Mouse (Mus musculus) hindbrain, postnatal 0 days (tissue): Measurements from ENCODE around the gene Pdx1. TPM values are rescaled to one million over a fixed set of nuclear protein-coding genes. Genes with fewer than 3 reads are reported as not detected.

Source experiments
- ATAC-seq: fragments of 200-750 bp; cut with Nextera tagmentation; 2 replicates; pipeline ENCODE4 v1.8.0; 2017; ENCODE audit warnings: mild to moderate bottlenecking, moderate TSS enrichment, moderate library complexity
- DNase-seq: peaks from one replicate; pipeline ENCODE4 v3.0.0-alpha.2; 2015; ENCODE audit warnings: low spot score
- H3K27ac ChIP-seq: fragments of 300-500 bp; sonication (generic); 2 replicates; pipeline ENCODE4 v1.5.1; 2014; ENCODE audit warnings: mild to moderate bottlenecking
- H3K27me3 ChIP-seq: fragments of 300-500 bp; sonication (generic); 2 replicates; pipeline ENCODE4 v1.6.1; 2014; ENCODE audit warnings: low read length, mixed read lengths; ENCODE audit not compliant: insufficient read depth
- H3K36me3 ChIP-seq: fragments of 300-500 bp; sonication (generic); 2 replicates; pipeline ENCODE4 v1.6.1; 2014; ENCODE audit warnings: low read length, mixed read lengths; ENCODE audit not compliant: insufficient read depth
- H3K4me1 ChIP-seq: fragments of 300-500 bp; sonication (generic); 2 replicates; pipeline ENCODE4 v1.6.1; 2014; ENCODE audit warnings: antibody characterized with exemption, low read length, mixed read lengths; ENCODE audit not compliant: insufficient read depth
- H3K4me2 ChIP-seq: fragments of 300-500 bp; sonication (generic); 2 replicates; pipeline ENCODE4 v1.6.1; 2014; ENCODE audit warnings: low read depth, mild to moderate bottlenecking, low read length, moderate library complexity, mixed read lengths
- H3K4me3 ChIP-seq: fragments of 300-500 bp; sonication (generic); 2 replicates; pipeline ENCODE4 v1.5.1; 2014; ENCODE audit warnings: low read length
- H3K9ac ChIP-seq: fragments of 300-500 bp; sonication (generic); replicated peaks from 2 replicates; pipeline ENCODE4 v1.6.1; 2014; ENCODE audit warnings: mild to moderate bottlenecking, low read length, moderate library complexity, mixed read lengths
- H3K9me3 ChIP-seq: fragments of 300-500 bp; sonication (generic); 2 replicates; pipeline ENCODE4 v1.6.1; 2016; ENCODE audit warnings: low read length, mixed read lengths
- CTCF ChIP-seq: IDR thresholded peaks from 2 replicates; pipeline ENCODE4 v1.5.1; 2016; ENCODE audit warnings: antibody characterized with exemption, control low read depth, low read depth
- WGBS: fragments of 180-500 bp; shearing (Covaris S2); extraction: QIAGEN DNeasy Blood & Tissue Kit; methylation state at CpG from one replicate; pipeline ENCODE4 v1.1.7; 2014; 5-methylcytosine and 5-hydroxymethylcytosine counted together
- polyA plus RNA-seq: library from polyadenylated mRNA; unstranded; fragments of >200 nt; fragmentation: Nextera tagmentation; extraction: Ambion mirVana; gene quantifications from 2 replicates; pipeline ENCODE4 v1.2.1, GENCODE M21; 2015
- total RNA-seq: library from RNA; depleted of rRNA; stranded (reverse); fragments of >200 nt; gene quantifications from 2 replicates; pipeline ENCODE4 v1.2.3, GENCODE M21; 2014

The Pdx1 gene
- total and polyA plus RNA-seq, 2 experiments from 2014 or later: not detected

- Histone ChIP-seq H3K4me3 (no peak overlapping the region), H3K9ac (no peak overlapping the region), H3K27me3 (peaks cover 99% of the 10 kb centered on the region), H3K4me1 (no peaks in the 10 kb centered on the region), H3K9me3 (no peaks in the 10 kb centered on the region), H3K4me2 (no peak overlapping the region), H3K27ac (no peak overlapping the region), H3K36me3 (no peaks in the 10 kb centered on the region)
- DNase-seq: no peak
- no peak for ATAC-seq
- whole genome bisulfite sequencing: 4% methylated on average over 2 of the region's 2 CpGs
- TF ChIP-seq CTCF: no peak
Measured at GRCm38 (mm10) chr5:147309786-147310185, 40.0 kb downstream of the Pdx1 start.

DNA sequence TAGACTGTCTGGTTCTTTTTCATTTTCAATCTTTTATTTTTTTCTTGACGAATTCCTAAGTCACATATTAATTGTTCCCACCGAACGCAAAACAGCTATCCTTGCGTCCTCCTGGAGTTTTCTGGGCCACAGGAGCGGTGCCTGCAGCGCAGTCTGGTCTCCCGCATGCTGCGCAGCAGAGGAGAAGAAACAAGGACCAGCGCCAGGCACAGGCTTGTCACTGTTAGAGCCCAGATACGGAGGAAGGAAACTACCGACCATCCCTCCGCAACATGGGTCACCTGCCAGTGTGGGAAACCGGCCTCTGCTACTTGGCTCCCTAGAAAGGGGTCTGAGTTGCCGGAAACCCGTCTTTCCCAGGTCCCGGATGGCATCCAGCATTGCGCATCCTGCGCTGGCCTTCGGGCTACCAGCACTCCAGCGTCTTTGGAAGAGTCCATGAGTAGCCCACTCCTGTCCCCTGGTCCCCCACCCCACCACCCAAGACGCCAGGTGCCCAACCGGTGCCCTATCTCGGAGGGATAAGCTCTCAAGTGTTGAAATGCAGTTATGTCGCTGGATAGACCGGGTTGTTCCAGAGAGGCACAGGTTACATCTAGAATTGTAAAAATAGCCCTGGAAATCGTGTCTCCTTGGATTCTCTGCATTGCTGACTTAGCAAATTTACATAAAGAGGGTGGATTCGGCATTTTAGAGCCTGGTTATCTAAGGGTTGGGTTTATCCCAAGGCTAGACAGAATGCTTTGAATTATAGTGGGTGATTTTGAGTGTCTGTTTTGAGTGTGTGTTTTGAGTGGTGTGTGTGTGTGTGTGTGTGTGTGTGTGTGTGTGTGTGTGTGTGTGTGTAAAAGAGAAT is 43.3 kb downstream of the Pdx1 start:
- Histone ChIP-seq H3K9me3 (no peaks in the 10 kb centered on the region), H3K9ac (no peak overlapping the region), H3K4me2 (no peak overlapping the region), H3K27ac (no peak overlapping the region), H3K36me3 (no peaks in the 10 kb centered on the region), H3K27me3 (peaks cover 99% of the 10 kb centered on the region), H3K4me1 (no peaks in the 10 kb centered on the region), H3K4me3 (no peak overlapping the region)
- no peak for TF ChIP-seq CTCF
- WGBS: 2% methylated on average over 27 of the region's 27 CpGs
- ATAC-seq: no peak
- DNase-seq: no peak

- Histone ChIP-seq H3K4me1 (no peaks in the 10 kb centered on the region), H3K27me3 (peaks cover 92% of the 10 kb centered on the region), H3K4me3 (peak overlapping the region; percentile 8; the same call in 1 of the 2 replicates), H3K27ac (no peak overlapping the region), H3K9me3 (no peaks in the 10 kb centered on the region), H3K36me3 (no peaks in the 10 kb centered on the region), H3K4me2 (peak overlapping the region; percentile 22; the same call in 1 of the 2 replicates), H3K9ac (no peak overlapping the region)
- WGBS: under 1% methylated on average over 39 of the region's 39 CpGs
- ATAC-seq: 0 out of 2 replicates have a peak, but pooled peaks have one; percentile 45
- peak; percentile 32 for DNase-seq
- TF ChIP-seq CTCF: no peak
Measured at GRCm38 (mm10) chr5:147314646-147315431, 45.1 kb downstream of the Pdx1 start.

DNA sequence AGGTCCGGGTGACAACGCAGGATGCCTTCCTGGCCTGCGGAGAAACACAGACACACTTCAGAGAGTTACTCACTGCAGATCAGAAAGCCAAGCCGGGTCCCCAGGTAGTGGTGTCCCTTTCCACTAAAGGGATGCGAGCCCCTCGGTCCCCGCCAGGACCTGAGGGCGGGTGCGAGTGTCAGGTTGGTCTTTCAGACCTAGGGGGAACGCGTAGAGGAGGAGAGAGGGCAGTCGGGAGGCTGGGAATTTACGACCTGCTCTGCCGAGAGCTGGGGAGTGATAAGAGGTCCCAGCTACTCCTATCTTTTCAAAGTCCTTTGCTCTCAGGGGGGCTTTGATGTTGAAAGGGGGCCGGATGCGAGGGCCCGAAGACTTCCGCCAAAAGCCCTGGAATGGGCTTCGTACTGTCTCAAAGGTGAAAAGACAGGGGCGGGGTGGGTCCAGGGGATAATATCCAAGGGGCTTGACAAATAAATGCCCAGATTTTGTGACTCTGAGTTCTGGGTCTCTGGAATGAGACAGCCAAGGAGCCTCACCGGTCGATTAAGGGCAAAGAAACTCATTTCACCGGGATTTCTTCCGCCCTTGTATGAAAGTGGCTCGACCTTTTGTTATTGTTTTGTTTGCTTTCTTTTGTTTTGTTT is 45.8 kb downstream of the Pdx1 start:
- Histone ChIP-seq H3K4me1 (no peaks in the 10 kb centered on the region), H3K9me3 (no peaks in the 10 kb centered on the region), H3K4me2 (peak overlapping the region; percentile 22; the same call in 1 of the 2 replicates), H3K27me3 (peaks cover 90% of the 10 kb centered on the region), H3K36me3 (no peaks in the 10 kb centered on the region), H3K27ac (no peak overlapping the region), H3K9ac (no peak overlapping the region), H3K4me3 (peak overlapping the region; percentile 8; the same call in 1 of the 2 replicates)
- ATAC-seq (no peak), DNase-seq (no peak)
- WGBS: 1% methylated on average over 25 of the region's 25 CpGs
- TF ChIP-seq CTCF: no peak

DNA sequence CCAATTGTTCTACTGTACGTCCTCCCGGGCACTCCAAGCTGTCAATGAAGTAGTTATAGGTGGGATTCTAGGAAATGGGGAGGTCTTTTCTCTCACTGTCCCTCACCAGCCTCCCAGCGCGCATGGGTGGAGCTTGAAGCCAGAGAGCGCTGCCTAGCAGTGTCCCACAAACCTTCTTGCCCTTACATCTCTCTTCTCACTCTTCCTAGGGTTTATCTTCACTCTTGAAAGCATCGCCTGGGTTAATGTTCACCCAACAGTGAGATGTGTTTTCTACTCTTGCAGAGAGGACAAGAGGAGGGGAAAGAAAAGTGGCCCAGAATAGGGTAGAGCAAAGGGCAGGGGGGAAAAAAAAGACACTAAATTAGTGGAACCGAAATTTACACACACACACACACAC is 47.6 kb downstream of the Pdx1 start:
- peaks cover 85% of the 10 kb centered on the region for H3K27me3 ChIP-seq
- H3K4me1 ChIP-seq: no peaks in the 10 kb centered on the region
- DNase-seq: no peak
- no peak for ATAC-seq
- no peak overlapping the region for H3K27ac ChIP-seq
- no peaks in the 10 kb centered on the region for H3K9me3 ChIP-seq
- 3% methylated on average over 7 of the region's 7 CpGs for WGBS
- H3K36me3 ChIP-seq: no peaks in the 10 kb centered on the region
- H3K4me3 ChIP-seq: no peak overlapping the region
- TF ChIP-seq CTCF: no peak
- H3K9ac ChIP-seq: no peak overlapping the region
- no peak overlapping the region for H3K4me2 ChIP-seq

- ATAC-seq (no peak), DNase-seq (no peak)
- Histone ChIP-seq H3K4me1 (no peaks in the 10 kb centered on the region), H3K9ac (no peak overlapping the region), H3K36me3 (no peaks in the 10 kb centered on the region), H3K9me3 (no peaks in the 10 kb centered on the region), H3K4me3 (no peak overlapping the region), H3K27ac (no peak overlapping the region), H3K27me3 (peaks cover 85% of the 10 kb centered on the region), H3K4me2 (no peak overlapping the region)
- WGBS: 18% methylated on average over 7 of the region's 7 CpGs
- TF ChIP-seq CTCF: peak; percentile 37
Measured at GRCm38 (mm10) chr5:147317991-147318390, 48.2 kb downstream of the Pdx1 start.
